Mouse (Mus musculus) hindlimb bud, embryonic 11.5 days (tissue): ENCODE measurements at regions not wholly inside any gene's neighbourhood (a gene's known extent, or its start where the extent isn't known, plus 50 kb on each side); places are given as distances from the start of the nearest gene placed in this dataset.

Experiments used
- DNase-seq: peaks from one replicate; pipeline ENCODE4 v3.0.0-alpha.2; 2012; ENCODE audit warnings: low read depth, low spot score; ENCODE audit errors: extremely low spot score

- no peak for DNase-seq
Observed at GRCm38 (mm10) chr1:137473800-137474685, 513.8 kb upstream of the Nr5a2 start.

GRCm38 (mm10) chr1:137464971-137465370, 504.7 kb upstream of the Nr5a2 start:
- no peak for DNase-seq

GRCm38 (mm10) chr1:137461189-137461588, 500.9 kb upstream of the Nr5a2 start:
- no peak for DNase-seq

GRCm38 (mm10) chr1:137453446-137454208, 493.4 kb upstream of the Nr5a2 start:
- DNase-seq: no peak

GRCm38 (mm10) chr1:137452749-137453148, 492.5 kb upstream of the Nr5a2 start:
- no peak for DNase-seq

GRCm38 (mm10) chr1:137446497-137446896, 486.2 kb upstream of the Nr5a2 start:
- DNase-seq: no peak

- no peak for DNase-seq
Observed at GRCm38 (mm10) chr1:137428110-137428509, 467.9 kb upstream of the Nr5a2 start.

- DNase-seq: no peak
Observed at GRCm38 (mm10) chr1:137418388-137418787, 458.1 kb upstream of the Nr5a2 start.

- DNase-seq: no peak
Observed at GRCm38 (mm10) chr1:137396736-137397135, 436.5 kb upstream of the Nr5a2 start.

GRCm38 (mm10) chr1:137387509-137387908, 427.3 kb upstream of the Nr5a2 start:
- DNase-seq: no peak

GRCm38 (mm10) chr1:137378072-137378985, 418.1 kb upstream of the Nr5a2 start:
- no peak for DNase-seq

GRCm38 (mm10) chr1:137376685-137377084, 416.4 kb upstream of the Nr5a2 start:
- no peak for DNase-seq

- DNase-seq: no peak
Observed at GRCm38 (mm10) chr1:137374641-137375040, 414.4 kb upstream of the Nr5a2 start.

GRCm38 (mm10) chr1:137373509-137374420, 413.5 kb upstream of the Nr5a2 start:
- DNase-seq: no peak

- DNase-seq: no peak
Observed at GRCm38 (mm10) chr1:137372236-137372635, 412.0 kb upstream of the Nr5a2 start.

GRCm38 (mm10) chr1:137364396-137364795, 404.1 kb upstream of the Nr5a2 start:
- DNase-seq: no peak

GRCm38 (mm10) chr1:137363969-137364368, 403.7 kb upstream of the Nr5a2 start:
- no peak for DNase-seq

GRCm38 (mm10) chr1:137363561-137363960, 403.3 kb upstream of the Nr5a2 start:
- DNase-seq: no peak

- no peak for DNase-seq
Observed at GRCm38 (mm10) chr1:137360688-137361570, 400.7 kb upstream of the Nr5a2 start.
